Mouse (Mus musculus) urinary bladder, postnatal 10 days (tissue): ENCODE results near the gene Cops2.

Experiments
- DNase-seq: peaks from one replicate; pipeline ENCODE4 v3.0.0; 2022; ENCODE audit warnings: low spot score

The Cops2 gene

DNA sequence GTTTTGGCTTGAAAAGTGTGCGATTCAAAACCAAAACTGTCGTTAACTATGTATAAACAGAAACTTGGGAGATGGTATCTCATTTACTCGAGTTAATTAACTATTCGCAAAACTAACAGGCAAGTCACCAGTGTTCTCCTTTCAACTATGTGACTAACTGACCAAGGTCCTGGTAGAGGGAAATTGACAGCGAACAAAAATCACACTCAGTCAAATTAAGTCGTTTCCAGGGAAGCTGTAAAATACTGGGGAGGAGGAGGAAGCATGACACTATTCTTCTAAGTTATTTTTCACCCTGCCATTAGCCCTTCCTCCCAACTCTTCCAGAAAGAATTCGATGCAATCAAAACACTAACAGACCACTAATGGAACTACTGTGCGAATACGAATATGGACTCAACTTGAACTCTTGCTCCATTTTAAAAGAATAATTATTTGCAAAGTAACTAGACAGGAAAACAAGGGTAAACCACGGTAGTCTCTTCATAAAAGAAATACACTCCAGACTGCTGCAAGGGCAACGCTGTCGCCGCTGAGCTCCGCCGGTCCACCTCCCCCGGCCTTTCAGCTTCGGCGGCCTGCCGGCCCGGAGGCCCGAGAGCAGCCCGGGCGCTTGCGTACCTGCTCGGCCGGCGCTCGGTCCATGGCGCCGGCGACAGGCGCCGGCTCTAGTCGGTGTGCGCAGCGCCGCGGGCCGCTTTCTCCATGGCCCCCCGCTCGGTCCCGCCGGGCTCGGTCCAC is 76.8 kb downstream of the Cops2 start:
- DNase-seq = no peak

DNA sequence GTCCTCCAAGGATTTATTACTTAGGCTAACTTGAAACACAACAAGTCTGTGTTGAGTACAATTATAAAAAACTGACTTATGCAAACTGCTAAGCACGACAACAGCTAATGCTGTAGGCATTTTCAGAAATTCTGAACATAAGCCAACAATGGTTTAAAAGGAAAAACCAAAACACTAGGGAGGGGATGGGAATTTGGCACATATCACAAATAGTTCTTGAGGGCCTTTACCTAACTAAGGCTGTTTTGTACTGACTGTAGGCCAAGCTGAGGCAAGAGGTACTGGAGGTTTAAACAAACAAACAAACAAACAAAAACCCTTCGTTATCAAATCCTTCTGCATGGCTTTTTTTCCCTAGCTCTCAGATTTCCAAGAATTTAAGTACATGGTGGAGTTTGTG is 77.9 kb downstream of the Cops2 start:
- DNase-seq = no peak
